Mouse (Mus musculus) thymus, adult 18-20 months (tissue): ENCODE results near the gene Mab21l2.

Experiments
- DNase-seq, 2 experiments: peaks; one replicate each; pipeline ENCODE4 v3.0.0; 2022; ENCODE audit warnings: mixed read lengths in 2 of 2

Gene Mab21l2

DNA sequence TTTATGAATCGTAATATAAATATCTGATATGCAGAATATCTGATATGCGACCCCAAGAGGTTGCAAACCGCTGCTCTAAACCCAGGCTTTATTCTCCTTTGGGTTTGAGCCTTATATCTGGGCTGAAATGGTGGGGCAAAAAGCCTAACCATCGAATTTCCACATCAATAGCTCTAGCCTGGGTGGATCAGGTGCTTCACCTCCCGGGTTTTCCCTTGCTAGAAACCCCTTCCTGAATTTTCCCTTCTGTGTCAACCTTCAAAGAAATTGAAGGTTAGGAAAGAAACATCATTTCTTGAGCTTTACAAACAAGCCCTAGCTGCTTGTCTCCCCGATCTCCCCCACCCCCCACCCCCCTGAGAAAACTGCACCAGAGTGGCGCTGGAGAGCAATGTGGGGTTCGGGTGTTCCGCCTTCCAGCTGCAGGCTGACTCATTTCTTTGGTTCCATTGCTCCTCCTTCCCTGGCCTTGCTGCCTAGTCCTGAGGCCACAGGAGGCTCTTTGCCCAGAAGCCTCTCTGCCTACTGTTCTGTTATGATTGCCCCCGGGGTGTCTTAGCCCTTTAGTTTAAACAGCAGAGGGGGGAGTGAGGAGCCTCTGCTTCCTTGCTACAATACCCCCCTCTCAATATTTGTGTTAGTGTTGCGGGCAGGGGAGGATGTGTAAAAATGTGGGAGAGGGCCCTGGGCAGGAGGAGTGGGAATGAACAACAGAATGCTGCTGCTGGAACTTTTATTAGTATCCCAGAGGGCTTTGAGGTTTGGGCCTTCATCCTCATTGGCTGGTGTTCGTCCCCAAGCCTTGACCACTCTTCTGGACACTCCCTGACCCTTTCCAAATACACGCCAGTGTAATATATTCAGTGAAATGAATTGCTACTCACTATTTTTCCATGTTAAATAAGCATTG is 9.5 kb downstream of the Mab21l2 start:
- no peak for DNase-seq

DNA sequence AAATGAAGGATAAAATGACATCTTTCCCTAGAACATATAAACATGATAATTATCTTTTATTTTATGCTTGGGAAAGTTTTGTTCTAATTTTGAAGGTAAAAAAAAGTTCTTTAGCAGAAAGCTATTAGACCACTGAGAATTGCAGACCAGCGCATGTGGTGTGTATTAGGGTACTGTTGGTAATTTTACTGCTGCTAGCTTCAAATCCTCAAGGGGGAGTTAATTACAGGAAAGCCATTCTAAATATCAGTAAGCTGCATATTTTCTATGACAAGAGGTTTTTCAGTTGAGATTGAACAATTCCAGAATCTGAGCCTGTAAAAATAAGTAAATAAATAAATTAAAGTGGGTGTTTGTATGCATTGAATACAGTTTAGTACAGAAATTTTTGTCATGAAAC is 11.7 kb downstream of the Mab21l2 start:
- no peak for DNase-seq

DNA sequence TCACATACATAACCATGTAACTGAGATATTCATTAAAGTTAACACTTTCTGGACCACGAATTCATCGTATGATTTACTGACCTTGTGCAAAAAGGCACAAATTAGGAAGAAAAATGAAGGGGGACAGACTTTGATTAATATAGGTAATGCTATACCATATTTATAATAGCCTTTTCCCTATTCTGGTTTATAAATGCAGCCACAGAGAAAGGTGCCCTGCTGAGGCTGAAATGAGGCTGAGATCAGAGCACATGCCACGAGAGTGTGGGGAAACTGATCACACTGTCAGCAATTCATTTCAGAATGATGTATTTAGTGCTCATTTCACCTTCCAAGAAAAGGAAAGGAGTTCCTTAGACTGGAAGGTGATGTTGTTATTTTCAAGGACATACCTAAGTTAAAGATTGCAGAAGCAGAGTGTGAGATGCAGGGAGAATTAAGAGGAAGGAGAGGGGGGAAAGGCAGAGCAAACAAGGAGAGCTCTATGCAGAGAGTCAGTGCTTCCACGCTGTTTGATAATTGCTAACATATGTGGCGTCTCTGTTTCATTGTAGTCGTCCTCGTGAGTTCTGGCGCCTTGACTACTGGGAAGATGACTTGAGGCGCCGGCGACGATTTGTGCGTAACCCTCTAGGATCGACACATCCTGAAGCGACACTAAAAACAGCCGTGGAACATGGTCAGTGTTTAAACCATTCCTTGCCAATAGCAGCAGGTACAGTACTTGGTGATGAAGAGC is 16.7 kb downstream of the Mab21l2 start:
- no peak for DNase-seq

DNA sequence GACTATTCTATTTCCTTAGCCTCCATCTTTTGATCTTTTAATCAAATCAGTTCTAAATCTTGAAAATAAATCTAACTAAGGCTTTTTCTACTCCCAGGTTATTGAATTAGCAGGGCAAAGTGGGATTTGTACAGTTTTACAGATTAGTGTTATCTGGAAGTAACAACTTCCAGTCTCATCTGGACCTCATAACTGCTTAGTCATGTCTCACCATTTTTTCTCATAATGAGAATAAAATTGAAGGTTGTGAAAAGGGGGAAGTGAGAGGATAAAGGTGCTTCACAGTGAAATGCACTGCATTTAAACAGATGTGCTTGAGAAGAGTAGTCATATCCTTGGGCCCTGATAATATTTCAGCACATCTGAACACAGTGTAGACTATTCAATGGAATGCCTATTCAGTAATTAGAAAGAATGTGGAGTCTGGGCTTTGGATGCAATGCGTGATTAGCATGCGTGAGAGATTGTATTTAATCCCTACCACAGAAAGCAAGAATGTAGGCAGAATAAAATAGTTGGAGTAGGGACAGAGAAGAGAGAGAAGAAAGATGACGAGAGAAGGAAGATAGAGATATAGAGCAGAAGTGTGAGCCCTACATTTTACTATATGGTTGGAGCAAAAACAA is 25.4 kb downstream of the Mab21l2 start:
- no peak for DNase-seq

DNA sequence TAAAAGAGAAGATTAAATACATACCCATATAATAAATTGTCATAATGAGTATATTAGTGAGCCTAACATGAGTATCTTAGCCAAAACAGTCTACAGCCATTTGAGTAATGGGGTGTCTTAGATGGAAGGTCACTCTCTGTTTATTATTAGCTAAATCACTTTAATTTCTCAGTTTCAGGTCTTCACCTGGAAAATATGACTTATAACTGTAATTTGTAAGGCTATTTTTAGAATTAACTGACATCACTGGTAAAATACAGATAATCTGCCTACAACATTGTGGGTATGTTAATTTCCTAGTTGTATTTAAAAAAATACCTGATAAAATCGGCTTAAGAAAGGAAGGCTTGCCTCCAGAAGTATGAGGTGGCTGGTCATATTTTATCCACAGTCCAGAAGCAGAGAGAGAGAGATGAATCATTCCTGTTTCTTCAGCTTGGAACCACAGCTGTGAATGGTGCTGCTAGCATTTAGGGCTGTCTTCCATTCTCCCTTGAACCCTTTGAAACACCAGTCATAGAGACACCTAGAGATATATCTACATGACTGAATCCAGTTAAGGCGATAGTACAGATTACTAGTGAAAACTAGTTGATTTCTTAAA is 29.8 kb downstream of the Mab21l2 start:
- no peak for DNase-seq

DNA sequence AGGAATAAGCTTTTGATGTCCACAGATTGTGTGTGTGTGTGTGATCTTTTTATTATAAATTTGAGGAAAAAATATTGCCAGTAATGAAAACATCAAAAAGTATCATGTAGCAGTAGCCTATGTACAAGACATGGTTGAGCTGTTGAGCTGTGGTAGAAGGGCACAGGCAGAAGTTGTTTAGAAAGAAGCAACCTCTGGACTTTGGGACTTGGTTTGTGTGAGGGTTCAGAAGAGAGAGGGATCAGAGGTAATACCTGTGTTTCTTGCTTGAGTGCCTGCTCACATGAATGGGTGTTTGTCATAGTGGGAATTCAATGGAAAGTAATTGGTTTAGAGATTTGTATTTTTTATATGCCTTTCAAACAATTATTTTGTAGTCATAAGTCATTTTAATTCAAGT is 47.8 kb downstream of the Mab21l2 start:
- DNase-seq, result no peak
